Mouse (Mus musculus): ENCODE measurements around the gene Acyp2.
A peak's percentile ranks its signal among the peaks of the same experiment; 100 is the strongest.
"Not testable (repeated sequence)": the region's sequence is repeated elsewhere in the genome, so short reads cannot be mapped to it uniquely, and the experiment has no call there.

Acyp2 gene

DNA sequence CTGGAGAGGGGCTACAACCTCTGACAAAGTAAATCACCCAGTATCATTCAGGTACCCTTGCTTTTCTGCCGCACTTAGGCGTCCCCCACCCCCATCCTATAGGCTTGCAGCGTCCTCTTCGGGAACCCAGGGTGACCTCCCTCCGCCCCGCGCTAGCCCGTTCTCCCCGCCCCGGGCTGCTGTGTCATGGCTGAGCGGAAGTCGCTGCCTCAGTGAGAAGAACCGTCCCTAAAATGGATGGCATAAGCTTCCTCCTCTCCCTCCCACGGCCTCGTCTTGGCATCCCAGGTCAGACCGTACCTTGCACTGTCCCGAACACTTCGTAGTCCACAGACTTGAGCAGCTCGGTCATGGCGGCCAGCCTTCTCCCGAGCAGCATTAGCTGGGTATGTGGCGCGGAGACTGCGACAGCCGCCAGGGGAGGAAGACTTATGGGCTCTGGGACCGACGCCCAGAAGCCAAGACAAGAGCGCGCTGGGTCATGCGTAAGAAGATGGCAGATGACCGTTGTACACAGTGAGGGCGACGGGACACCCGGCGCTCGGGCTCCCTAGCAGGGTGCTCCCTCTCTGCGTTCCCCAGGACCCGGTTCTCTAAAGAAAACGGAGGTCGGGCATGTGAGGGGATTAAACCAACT is at the start of gene Acyp2:
Acyp2 (minus strand) TSS at position 587 of the 637 bp plus-strand sequence.
- DNase-seq: peak; percentile 84

DNA sequence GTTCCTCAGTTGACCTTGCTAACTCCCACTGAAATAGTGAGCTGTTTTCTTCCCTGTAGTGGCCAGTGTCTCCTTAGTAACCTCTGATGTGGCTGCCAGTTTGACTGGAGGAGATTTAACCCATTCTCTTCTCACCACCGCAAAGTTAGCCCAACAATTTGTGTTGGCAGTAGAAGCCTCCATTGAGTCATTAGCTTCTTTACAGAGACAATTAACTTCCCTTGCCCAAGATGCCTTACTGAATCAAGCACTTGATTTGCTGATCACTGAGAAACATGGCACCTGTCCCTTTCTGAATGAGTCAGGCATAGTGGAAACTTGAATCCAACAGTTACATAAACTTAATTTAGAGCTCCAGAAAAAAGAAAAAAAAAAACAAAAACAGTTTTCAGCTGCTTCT is 40.0 kb upstream of the Acyp2 start:
- DNase-seq: no peak

DNA sequence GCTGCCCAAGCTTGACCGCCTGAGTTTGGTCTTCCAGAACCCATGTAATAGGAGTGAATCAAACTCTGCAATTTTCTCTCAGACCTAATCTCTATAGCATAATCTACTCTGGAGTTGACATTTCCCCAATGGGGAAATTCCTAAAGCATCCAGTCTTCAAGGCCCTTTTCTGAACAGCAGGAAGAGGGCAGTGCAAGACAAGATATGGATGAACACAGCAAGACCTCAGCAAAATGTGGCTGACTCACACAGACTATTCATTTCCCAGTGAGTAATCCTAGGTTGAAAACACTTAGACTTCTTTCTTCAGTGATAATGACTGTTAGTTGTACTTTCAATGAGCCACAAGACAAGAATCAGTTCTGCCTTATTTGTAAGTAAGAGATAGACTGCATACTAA is 26.7 kb upstream of the Acyp2 start:
- peak; percentile 76 for DNase-seq

DNA sequence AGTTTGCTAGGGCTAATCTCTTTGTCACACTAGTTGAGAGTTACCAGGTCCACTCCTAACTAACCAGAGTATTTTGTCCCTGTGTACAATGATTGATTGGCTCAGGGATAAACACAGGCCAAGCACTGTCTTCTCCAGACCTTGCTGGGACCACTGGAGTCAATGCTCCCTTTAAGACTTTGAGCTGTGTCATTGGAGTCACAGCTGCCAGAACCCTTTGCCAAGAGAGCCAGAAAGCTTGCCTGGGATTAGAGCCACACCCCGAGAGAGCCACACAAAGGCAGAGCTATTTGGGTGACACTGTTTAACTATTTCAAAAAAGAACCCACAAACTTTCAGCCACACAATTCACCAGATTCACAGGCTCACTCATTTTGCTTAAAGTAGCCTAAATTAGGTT is 23.3 kb upstream of the Acyp2 start:
- peak; percentile 14 for DNase-seq

DNA sequence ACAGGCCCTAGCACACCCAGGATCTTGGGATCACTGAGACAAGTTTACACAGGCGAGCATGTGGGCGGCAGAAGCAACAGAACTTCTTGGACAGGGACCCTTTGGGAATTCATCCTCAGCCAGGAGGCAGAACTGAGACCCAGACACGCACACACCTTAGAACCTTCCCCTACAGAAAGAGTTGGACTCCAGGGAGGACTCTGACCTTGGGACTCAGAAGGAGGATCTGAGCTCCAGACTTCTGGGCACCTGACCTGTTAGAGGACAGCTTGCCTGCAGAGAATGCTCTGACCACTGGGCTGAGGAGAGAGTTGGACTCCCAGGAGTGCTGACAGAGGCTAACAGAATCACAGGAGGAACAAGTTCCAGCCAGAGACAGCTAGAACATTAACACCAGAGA is 13.6 kb upstream of the Acyp2 start:
- DNase-seq: no peak

DNA sequence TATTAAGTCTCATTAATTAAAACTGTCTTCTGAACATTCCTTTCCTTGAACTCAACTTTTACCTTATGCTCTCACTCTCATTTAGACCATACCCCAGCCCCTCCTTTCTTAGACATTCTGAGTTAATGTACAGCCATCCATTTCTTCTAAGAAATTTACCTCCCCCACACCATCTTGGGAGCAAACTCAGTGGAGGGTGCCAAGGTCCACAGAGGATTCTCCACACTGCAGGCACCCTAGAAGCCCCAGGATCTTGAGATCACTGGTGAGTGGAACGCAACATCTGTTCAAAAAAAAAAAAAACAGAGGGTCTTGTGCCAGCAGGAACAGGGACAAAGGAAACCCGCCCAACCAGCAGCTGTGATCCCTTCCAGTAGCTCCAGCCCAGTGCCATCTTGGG is 13.2 kb upstream of the Acyp2 start:
- no peak for DNase-seq

DNA sequence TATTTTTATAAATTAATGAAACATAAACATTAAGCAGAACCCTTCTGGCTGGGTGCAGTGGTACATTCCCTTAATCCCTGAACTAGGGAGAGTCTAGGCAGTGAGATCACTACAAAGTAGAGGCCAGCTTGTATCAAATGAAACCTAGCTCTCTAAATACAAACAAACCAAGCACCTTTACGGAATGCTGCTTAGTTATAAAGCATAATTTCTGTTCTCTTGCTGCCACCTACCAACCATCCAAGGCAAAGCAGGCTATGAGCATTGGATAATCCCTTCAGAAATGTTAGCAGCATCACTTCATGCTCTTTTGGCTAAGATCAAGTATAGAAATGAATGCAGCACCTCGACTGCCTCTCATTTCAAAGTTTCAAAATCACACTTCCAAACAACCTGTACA is 7.7 kb upstream of the Acyp2 start:
- peak; percentile 28 for DNase-seq

DNA sequence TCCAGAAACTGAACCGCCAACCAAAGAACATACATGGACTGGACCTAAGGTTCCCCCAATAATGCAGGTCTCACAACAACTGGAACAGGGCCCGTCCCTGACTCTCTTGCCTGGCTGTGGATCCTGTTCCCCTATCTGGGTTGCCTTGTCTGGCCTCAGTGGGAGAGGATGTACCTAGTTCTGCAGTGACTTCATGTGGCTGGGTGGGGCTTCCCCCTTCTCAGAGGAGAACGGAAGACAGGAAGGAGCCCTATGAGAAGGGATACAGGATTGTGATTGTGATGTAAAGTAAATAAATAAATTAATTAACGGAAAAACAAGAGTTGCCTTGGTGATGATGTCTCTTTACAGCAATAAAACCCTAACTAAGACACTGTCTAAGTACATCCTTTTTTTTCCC is 6.7 kb upstream of the Acyp2 start:
- no peak for DNase-seq

DNA sequence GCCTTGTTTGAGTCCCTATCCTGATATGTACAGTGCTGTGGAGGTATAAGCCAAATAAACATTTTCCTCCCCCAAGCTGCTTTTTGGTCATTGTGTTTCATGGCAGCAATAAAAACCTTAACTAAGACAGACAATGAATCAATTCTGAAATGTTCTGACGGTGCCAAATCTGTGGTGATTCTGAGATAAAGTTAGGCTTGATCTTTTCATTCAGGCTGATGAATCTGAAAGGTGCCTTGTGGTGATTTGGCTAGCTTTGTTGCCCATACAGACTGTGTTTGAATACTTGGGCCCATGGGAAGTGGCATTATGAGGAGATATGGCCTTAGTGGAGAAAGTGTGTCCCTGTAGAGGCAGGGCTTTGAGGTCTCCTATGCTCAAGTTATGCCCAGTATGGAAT is 1.0 kb upstream of the Acyp2 start:
- DNase-seq: no peak

DNA sequence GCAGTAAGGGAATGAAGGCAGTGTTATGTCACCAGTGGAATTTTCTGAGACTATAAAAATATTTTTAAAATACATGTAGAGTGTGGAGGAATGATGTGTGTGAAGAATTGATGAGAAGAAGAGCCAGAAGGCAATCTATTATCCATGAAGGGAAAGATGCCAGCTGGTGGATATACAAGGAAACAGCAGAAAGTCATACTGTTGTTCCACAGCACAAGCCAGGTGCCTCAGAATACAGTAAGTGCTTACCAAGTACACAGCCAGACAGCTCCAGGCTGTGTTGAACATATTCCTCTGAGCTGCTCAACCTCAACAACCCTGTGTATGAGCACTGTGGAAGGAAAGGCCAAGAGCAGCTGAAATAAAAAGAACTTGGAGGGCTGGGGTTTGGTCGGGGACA is 13.7 kb downstream of the Acyp2 start:
- DNase-seq: no peak

DNA sequence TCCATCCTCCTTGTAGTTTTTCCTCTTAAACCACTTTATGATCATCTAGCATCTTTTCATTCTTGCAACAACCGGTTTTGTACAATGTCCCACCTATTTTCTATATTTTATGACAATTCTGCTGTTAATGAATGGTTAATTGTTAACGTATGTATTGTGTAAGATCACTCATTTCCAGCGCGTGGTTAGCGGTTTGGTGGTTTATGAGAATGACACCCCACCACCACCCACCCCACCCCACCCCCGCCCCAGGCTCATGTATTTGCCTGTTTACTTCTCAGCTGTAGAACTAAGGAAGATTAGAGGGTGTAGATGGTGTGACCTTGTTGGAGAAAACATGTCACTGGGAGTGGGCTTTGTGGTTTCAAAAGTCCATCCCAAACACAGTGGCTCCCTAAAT is 18.9 kb downstream of the Acyp2 start:
- DNase-seq: no peak

DNA sequence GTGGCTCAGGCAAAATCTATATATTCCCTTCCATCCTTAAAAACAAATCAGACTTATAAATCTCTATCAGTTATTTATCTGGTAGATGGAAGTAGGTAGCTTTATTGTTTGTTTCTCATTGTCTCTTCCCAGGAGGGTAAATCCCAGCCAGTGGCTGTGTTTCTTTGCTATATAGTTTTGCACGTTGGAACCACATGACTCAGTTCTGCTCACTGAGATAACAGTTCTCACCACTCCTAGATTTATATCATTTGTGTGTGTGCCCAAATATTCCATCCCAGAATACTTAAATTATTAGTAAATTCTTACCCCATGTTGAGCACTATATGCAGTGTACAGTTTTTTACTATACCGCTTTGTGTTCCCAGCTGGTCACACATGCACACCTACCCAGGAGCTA is 26.2 kb downstream of the Acyp2 start:
- DNase-seq: no peak

DNA sequence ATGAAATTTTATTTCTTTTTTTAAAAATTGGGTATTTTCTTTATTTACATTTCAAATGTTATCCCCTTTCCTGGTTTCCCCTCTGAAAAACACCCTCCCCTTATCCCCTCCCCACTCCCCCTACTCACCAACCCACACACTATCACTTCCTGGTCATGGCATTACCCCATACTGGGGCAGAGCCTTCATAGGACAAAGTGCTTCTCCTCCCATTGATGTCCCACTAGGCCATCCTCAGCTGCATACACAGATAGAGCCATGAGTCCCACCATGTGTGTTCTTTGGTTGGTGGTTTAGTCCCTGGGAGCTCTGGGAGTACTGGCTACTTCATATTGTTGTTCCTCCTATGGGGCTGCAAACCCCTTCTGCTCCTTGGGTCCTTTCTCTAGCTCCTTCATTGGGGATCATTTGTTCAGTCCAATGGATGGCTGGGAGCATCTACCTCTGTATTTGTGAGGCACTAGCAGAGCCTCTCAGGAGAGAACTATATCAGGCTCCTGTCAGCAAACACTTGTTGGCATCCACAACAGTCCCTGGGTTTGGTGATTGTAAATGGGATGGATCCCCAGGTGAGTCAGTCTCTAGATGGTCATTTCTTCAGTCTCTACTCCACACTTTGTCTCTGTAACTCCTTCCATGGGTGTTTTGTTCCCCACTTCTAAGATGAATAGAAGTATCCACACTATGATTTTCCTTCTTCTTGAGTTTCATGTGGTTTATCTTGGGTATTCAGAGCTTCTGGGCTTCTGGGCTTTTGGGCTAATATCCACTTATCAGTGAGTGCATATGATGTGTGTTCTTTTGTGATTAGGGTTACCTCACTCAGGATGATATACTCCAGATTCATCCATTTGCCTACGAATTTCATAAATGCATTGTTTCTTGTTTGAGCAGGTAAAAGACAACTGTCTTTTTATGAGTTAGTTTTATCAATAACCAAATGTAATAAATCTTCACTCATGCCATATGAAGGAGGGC is 27.7 kb downstream of the Acyp2 start:
- DNase-seq: not testable (repeated sequence)

DNA sequence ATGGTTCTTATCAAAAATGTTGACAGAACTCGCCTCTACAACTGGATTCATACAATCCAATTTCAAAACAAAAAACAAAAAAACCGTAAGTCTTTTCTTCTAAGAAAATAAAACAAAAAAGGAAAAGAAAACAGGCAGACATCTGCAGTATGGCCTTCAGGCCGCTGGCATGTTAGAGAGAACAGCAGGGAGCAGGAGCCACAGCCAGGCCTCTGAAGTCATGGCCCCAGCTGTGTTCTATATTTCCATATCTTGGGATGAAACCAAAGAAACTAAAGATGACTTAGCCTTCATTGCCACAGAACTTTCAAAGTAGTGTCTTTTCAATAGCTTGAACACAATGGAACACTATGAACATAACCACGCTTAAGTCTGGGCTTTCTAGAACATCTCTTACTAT is 31.2 kb downstream of the Acyp2 start:
- DNase-seq: no peak

DNA sequence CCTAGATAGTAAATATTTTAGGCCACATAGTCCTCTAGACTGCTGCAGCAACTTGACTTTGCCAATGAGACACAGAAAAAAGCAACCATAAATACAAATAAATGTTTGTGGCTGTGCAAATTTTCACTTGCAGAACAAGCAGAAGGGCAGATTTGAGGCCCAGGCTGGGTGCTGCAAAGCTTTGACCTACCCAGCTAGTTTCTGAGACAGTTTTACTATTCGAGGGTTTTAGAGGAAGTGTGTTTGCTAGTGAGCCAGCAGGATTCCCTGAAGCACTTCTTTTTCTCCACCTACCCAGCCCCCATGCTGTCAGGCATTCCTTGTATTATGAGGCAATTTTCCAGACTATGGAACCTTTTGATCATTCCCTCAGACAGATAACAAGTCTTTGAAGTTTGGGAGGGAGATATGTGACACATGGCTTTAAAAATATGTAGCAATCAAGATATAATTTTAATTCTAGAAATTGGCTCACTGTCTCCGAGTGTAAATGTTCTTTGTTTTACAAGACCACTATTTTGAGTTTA is 31.8 kb downstream of the Acyp2 start:
- DNase-seq: no peak

DNA sequence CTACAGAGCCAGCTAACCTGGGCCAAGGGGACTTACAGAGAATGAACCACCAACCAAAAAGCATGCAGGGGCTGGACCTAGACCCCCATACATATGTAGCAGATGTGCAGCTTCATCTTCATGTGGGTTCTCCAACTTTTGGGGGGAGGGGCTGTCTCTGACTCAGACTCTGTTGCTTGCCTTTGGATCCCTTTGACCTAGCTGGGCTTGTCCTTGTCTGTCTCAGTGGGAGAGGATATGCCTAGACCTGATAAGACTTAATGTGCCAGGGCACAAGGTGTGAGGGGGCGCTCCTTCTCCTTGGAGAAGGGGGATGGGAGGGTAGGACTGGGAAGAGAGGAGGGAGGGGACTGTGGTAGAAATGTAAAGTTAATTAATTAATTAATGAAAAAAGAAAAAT is 33.4 kb downstream of the Acyp2 start:
- DNase-seq: no peak

DNA sequence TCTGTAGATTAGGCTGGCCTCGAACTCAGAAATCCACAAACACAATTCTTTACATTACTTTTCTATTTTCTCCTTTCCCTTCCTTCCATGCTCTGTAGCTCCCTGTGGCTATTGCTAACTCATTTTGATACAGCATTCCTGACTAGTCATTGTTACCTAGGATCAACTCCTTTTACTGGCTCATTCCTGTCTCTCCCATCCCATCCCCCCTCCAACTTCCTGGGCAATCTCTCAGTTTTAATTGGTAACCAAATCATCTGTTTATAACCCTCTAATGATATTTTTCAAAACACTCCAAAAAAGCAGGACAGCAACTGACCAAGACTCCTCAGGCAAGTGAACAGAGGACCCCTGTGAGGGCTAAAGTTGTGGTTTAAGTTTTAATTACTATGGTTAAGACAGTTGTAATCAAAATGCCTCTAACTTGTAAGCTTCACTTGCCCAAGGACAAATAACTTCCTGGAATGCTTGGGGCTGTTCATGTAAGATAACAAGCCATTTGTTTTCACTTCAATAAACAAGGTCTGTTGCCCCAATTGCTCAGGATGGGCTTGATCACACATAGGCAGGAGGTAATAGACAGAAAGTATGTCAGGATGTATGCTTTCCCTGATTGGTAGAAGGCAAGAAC is 35.4 kb downstream of the Acyp2 start:
- DNase-seq: no peak

DNA sequence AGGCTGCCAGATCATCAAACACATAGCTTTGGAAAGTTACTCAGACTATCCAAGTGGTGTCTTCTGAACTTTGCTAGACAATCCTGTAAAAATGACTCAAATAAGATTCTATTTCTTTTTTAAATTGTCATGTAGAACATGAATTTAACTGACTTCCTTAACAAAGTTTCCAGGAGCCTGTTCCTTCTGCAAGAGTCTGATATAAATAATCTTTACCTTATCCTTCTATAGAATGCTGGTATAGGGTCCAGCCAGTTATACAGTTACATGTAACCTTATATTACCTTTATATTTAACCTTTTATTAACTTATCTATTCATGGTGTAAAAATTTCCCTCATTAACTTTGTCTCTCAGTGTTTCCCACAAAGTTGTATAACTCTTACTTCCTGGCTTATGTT is 36.7 kb downstream of the Acyp2 start:
- no peak for DNase-seq

DNA sequence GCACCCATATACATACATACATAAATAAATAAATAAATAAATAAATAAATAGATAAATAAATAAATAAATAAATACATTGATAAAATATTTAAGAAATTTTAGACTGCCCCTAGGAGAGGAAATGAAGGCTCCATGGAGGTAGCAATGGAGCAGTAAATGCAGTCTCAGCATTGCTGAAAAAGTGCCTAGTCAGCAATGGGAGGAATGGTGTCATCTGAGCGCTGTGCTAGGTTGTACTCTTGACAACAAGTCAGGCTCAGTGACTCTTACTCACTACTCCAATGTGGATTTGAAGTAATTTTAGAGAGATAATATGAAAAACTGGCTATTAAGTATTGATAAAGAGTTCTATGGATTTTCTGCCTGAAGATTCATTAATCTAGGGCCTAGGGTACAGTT is 40.1 kb downstream of the Acyp2 start:
- no peak for DNase-seq

DNA sequence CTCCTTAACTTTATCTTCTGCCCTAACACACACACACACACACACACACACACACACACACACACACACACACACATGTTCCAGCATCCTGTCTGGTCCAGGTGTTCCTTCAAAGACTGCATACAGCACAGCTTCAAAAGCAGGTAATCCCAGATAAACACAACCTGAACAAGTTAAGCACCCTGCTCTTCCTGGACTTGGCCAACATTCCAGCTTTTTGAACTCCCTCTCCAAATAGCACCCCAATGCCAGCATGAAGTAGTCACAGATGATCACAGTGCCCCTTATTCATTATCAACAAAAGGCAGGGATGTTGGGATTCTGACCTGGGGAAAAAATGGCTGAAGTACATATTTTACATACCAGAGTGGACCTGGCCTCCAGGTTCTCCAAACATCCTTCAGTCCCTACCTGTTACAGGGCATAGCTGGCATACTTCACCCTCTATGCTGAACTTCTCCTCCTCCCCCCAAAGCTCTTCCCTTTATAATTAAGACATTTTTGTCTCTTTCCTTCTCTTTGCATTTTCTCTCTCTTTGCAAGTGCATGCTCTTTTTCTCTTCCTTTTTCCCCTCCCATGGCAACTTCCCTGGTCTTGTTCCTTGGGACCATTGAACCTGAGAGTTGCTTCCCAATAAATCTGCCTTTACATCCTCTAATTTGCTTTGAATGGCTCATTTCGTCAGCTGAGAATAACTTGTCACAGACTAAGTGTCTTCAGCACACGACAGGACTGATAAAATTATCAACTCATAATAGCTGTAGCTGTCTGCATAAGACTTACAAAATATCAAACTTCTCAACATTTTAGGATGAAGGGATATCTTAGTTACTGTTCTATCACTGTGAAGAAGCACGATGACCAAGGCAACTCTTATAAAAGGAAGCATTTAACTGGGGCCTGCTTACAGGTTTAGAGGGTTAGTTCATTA is 41.5 kb downstream of the Acyp2 start:
- no peak for DNase-seq

DNA sequence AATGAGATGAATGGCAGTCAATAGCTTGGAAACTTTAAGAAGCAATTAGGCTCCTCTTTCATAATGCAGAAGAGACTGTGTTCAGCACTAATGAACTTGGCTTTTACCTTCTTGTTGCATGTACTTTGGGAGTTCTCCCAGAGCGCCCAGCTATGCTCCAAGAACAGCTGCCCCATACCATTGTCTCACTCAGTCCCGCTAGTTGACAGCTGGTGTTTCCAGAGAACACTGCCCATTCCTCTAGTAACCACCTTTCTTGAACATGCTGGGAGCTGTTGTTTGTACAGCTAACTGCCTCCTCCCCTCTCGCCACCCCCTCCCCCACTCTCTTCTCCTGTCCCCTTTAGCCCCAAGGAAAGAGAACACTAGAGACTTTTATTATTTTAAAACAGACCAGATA is 52.1 kb downstream of the Acyp2 start:
- DNase-seq: no peak

DNA sequence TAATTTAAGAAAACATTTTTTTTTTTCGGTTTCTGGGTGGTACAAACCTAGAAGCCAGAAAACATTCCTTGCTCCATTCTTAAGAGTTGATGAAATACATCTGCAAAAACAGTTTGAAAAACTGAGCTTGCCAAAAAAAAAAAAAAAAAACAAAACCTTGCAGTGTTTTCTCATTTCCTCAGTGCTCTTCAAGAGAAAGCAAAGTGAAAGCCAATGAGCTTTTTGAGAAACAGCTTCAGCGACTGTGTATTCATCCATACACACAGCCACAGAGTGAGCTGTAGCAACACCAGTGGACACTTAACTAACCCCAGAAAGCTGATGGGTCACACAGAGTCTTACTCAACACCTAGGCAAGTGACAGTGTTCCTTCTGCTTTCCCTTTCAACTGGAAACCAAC is 69.4 kb downstream of the Acyp2 start:
- no peak for DNase-seq

DNA sequence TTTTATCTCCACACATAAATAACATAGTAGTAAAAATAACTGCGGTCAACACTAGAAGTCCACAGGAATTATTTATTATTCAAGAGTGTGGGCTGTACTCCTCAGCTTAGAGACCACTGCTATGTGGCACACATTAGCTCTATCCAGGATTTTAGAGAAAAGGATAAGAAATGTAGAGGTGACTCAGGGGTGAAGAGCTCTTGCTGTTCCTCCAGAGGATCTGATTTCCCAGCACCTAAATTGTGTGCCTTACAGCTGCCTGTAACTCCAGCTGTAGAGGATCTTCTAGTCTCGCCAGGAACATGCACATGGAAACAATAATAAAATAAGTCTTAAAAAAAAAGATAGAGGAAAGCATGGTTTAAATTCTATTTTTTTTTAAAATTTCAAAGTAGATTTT is 70.5 kb downstream of the Acyp2 start:
- DNase-seq: no peak

Data from right cerebral cortex, adult 18-20 months (tissue).